In the genomic region with DNA sequence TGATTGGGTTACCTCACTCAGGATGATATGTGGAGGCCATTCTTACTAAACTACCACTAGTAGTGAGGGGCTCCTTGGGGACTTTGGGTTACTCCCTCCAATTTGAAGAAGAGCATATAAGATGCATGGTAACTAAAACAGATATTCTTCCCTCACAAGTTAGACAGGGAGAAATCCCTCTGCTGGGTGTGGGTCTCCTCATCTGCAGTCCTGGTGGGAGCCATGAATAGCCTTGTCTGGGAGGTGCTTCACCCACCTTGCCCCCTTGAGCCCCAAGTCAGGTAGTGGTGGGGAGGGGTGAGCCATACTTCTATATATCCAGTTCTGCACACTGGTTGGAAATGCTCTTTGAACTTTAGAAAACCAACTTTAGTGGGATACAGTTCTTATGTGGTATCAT, we compare ENCODE assay signal across 21 mouse cellular contexts.
DNase-seq lines count a peak whose midpoint lies in the region; ATAC-seq lines count a peak whose summit lies in the region.
"Had no signal": no experiment of that assay in that cellular context is flagged by ENCODE, and none has a peak within 500 bp of the region (broad histone marks: within the 10 kb centered on the region; RNA-seq: fewer than 3 reads in every experiment).

No protein-coding gene starts in this region.

- DNase-seq in forebrain, embryonic 11.5 days (ENCODE audit: low spot score): peak; percentile 11
- DNase-seq in forebrain, embryonic 14.5 days (ENCODE audit: low spot score): no peak
- DNase-seq in heart, adult 11 months: peak; percentile 57
- DNase-seq in heart, postnatal 25 days (ENCODE audit: low spot score): no peak
- DNase-seq in midbrain, embryonic 11.5 days (ENCODE audit: low spot score, missing footprints): peak; percentile 78
- no peak for DNase-seq in midbrain, embryonic 10.5 days (ENCODE audit: low spot score)
- DNase-seq: adrenal gland, adult 2 months; adrenal gland, adult 8-10 months; adrenal gland, postnatal 10 days; adrenal gland, postnatal 14 days; adrenal gland, postnatal 25 days; adrenal gland, postnatal 36 days; B cell, adult 2 months; cerebellum, adult 11 months; cerebellum, adult 11-12 months; cerebellum, adult 18-20 months had no signal

- H3K9ac ChIP-seq in forebrain, embryonic 11.5 days (ENCODE audit: low read length): no peak overlapping the region
- H3K9ac ChIP-seq in forebrain, embryonic 14.5 days (ENCODE audit: low read length): no peak overlapping the region
- H3K9ac ChIP-seq in midbrain, embryonic 11.5 days (ENCODE audit: low read length): no peak overlapping the region

- H3K4me3 ChIP-seq in forebrain, embryonic 11.5 days (ENCODE audit: low read depth, low read length): no peak overlapping the region
- H3K4me3 ChIP-seq in forebrain, embryonic 14.5 days (ENCODE audit: low read depth, low read length): no peak overlapping the region
- H3K4me3 ChIP-seq in midbrain, embryonic 11.5 days (ENCODE audit: low read depth, low read length): no peak overlapping the region
- H3K4me3 ChIP-seq in midbrain, embryonic 10.5 days: no peak overlapping the region

- intact Hi-C loops in heart, postnatal 25 days (cut with DNase I): no loop called here

- no peak for ATAC-seq in forebrain, embryonic 11.5 days (replicated peaks; ENCODE audit: low FRiP score)
- no peak for ATAC-seq in forebrain, embryonic 14.5 days
- no peak for ATAC-seq in midbrain, embryonic 11.5 days (ENCODE audit: low FRiP score)
- ATAC-seq: activated CD4-positive, CD25-positive, alpha-beta regulatory T cell, adult 4 months; CD4-positive, CD25-positive, alpha-beta regulatory T cell, adult 4 months; Patski had no signal

- H3K4me1 ChIP-seq in forebrain, embryonic 11.5 days (replicated peaks; ENCODE audit: control insufficient read depth, insufficient read depth, low read length): peaks cover 4% of the 10 kb centered on the region
- H3K4me1 ChIP-seq in forebrain, embryonic 14.5 days (ENCODE audit: control insufficient read depth, insufficient read depth, low read length): no peaks in the 10 kb centered on the region
- peaks cover 6% of the 10 kb centered on the region; the same call in 1 of the 2 replicates for H3K4me1 ChIP-seq in midbrain, embryonic 11.5 days (ENCODE audit: control insufficient read depth, insufficient read depth, low read length)
- peaks cover 40% of the 10 kb centered on the region for H3K4me1 ChIP-seq in midbrain, embryonic 10.5 days

- no peaks in the 10 kb centered on the region for H3K9me3 ChIP-seq in forebrain, embryonic 11.5 days (ENCODE audit: control insufficient read depth, low read length)
- H3K9me3 ChIP-seq in forebrain, embryonic 14.5 days (replicated peaks; ENCODE audit: control insufficient read depth, low read length): no peaks in the 10 kb centered on the region
- no peaks in the 10 kb centered on the region for H3K9me3 ChIP-seq in midbrain, embryonic 11.5 days (ENCODE audit: control insufficient read depth, low read length)
- peaks cover 4% of the 10 kb centered on the region; the same call in 1 of the 2 replicates for H3K9me3 ChIP-seq in midbrain, embryonic 10.5 days (replicated peaks)
- H3K9me3 ChIP-seq: G1E had no signal

- H3K4me2 ChIP-seq in forebrain, embryonic 11.5 days (ENCODE audit: low read depth, low read length, severe bottlenecking): no peak overlapping the region
- H3K4me2 ChIP-seq in forebrain, embryonic 14.5 days (ENCODE audit: low read length): no peak overlapping the region
- no peak overlapping the region for H3K4me2 ChIP-seq in midbrain, embryonic 11.5 days

- no peaks in the 10 kb centered on the region for H3K36me3 ChIP-seq in forebrain, embryonic 11.5 days (ENCODE audit: control insufficient read depth, insufficient read depth, low read length)
- no peaks in the 10 kb centered on the region for H3K36me3 ChIP-seq in forebrain, embryonic 14.5 days (ENCODE audit: control insufficient read depth, insufficient read depth, low read length)
- H3K36me3 ChIP-seq in midbrain, embryonic 11.5 days (ENCODE audit: control insufficient read depth, insufficient read depth, low read length): no peaks in the 10 kb centered on the region
- H3K36me3 ChIP-seq in midbrain, embryonic 10.5 days: no peaks in the 10 kb centered on the region
- H3K36me3 ChIP-seq: G1E had no signal

- no peaks in the 10 kb centered on the region for H3K27me3 ChIP-seq in forebrain, embryonic 11.5 days (ENCODE audit: control insufficient read depth, insufficient read depth, low read length)
- H3K27me3 ChIP-seq in forebrain, embryonic 14.5 days (replicated peaks; ENCODE audit: control insufficient read depth, insufficient read depth, low read length): no peaks in the 10 kb centered on the region
- no peaks in the 10 kb centered on the region for H3K27me3 ChIP-seq in midbrain, embryonic 11.5 days (ENCODE audit: control insufficient read depth, insufficient read depth, low read length)
- no peaks in the 10 kb centered on the region for H3K27me3 ChIP-seq in midbrain, embryonic 10.5 days (ENCODE audit: low read depth, poor library complexity, severe bottlenecking)
- H3K27me3 ChIP-seq: CH12.LX, Patski had no signal

- H3K27ac ChIP-seq in forebrain, embryonic 11.5 days (ENCODE audit: low read depth, low read length): no peak overlapping the region
- H3K27ac ChIP-seq in forebrain, embryonic 14.5 days (ENCODE audit: low read depth, low read length): no peak overlapping the region
- H3K27ac ChIP-seq in midbrain, embryonic 11.5 days (ENCODE audit: low read depth, low read length): no peak overlapping the region
- no peak overlapping the region for H3K27ac ChIP-seq in midbrain, embryonic 10.5 days (replicated peaks)

Comparison
In these comparisons a context has a peak if more than half of its experiments do, and no peak if none do; other contexts are left out.
1. DNase-seq: peak in forebrain, embryonic 11.5 days (single experiment), heart, adult 11 months (single experiment) and midbrain, embryonic 11.5 days (single experiment); none in forebrain, embryonic 14.5 days (single experiment), heart, postnatal 25 days (single experiment) and midbrain, embryonic 10.5 days (single experiment).